Mouse (Mus musculus) liver, embryonic 14.5 days (tissue): ENCODE measurements around the gene Furin. TPM values are rescaled to one million over a fixed set of nuclear protein-coding genes. Genes with fewer than 3 reads are reported as not detected.

Source experiments
- ATAC-seq: fragments of 200-750 bp; cut with Nextera tagmentation; 2 replicates; pipeline ENCODE4 v1.8.0; 2017; ENCODE audit warnings: moderate number of reproducible peaks, mild to moderate bottlenecking, moderate library complexity; ENCODE audit not compliant: insufficient read depth
- DNase-seq, 3 experiments: peaks; one replicate each; pipeline ENCODE4 v3.0.0-alpha.2; 2012 to 2013; ENCODE audit warnings: low read depth in 3 of 3, low spot score in 3 of 3
- H3K27ac ChIP-seq: fragments of 300-500 bp; sonication (generic); 2 replicates; pipeline ENCODE4 v1.5.1; 2014; ENCODE audit warnings: moderate library complexity, mild to moderate bottlenecking, control low read depth, inconsistent platforms
- H3K27me3 ChIP-seq: fragments of 300-500 bp; sonication (generic); 2 replicates; pipeline ENCODE4 v1.6.1; 2014; ENCODE audit warnings: mild to moderate bottlenecking, low read length, moderate library complexity; ENCODE audit not compliant: control insufficient read depth, insufficient read depth
- H3K36me3 ChIP-seq: fragments of 300-500 bp; sonication (generic); replicated peaks from 2 replicates; pipeline ENCODE4 v1.6.1; 2014; ENCODE audit warnings: low read depth; ENCODE audit not compliant: control insufficient read depth, insufficient read depth
- H3K4me1 ChIP-seq, 2 experiments: fragments of 200-500 bp in 1 of 2; fragments of 300-500 bp in 1 of 2; sonication (generic) in 1 of 2; replicated peaks; 2 replicates each; pipeline ENCODE4 v1.6.1; 2012 to 2014; ENCODE audit warnings: antibody characterized with exemption in 1 of 2, inconsistent platforms in 1 of 2, low read length in 1 of 2; ENCODE audit not compliant: control insufficient read depth in 2 of 2, insufficient read depth in 2 of 2
- H3K4me2 ChIP-seq: fragments of 300-500 bp; sonication (generic); 2 replicates; pipeline ENCODE4 v1.6.1; 2014; ENCODE audit warnings: low read depth, mild to moderate bottlenecking, control low read depth, moderate library complexity
- H3K4me3 ChIP-seq, 2 experiments: fragments of 200-500 bp in 1 of 2; fragments of 300-500 bp in 1 of 2; sonication (generic) in 1 of 2; 2 replicates each; pipeline ENCODE4 v1.5.1; 2012 to 2014; ENCODE audit warnings: low read depth in 2 of 2, low read length in 2 of 2, mild to moderate bottlenecking in 2 of 2, control low read depth in 1 of 2, inconsistent platforms in 1 of 2, moderate library complexity in 1 of 2; ENCODE audit not compliant: insufficient read depth in 1 of 2
- H3K9ac ChIP-seq: fragments of 300-500 bp; sonication (generic); replicated peaks from 2 replicates; pipeline ENCODE4 v1.6.1; 2014; ENCODE audit warnings: mild to moderate bottlenecking, control low read depth, moderate library complexity
- H3K9me3 ChIP-seq: fragments of 300-500 bp; sonication (generic); 2 replicates; pipeline ENCODE4 v1.6.1; 2016; ENCODE audit warnings: low read length, mixed read lengths; ENCODE audit not compliant: control insufficient read depth
- CTCF ChIP-seq: IDR thresholded peaks from 2 replicates; pipeline ENCODE4 v1.5.1; 2016; ENCODE audit warnings: antibody characterized with exemption, low read depth, control low read depth
- EP300 ChIP-seq: IDR thresholded peaks from 2 replicates; pipeline ENCODE4 v1.6.1; 2016; ENCODE audit warnings: antibody characterized with exemption, low read depth
- WGBS: fragments of 180-500 bp; shearing (Covaris S2); extraction: QIAGEN DNeasy Blood & Tissue Kit; methylation state at CpG from one replicate; pipeline ENCODE4 v1.1.7; 2014; ENCODE audit not compliant: insufficient replicate concordance; 5-methylcytosine and 5-hydroxymethylcytosine counted together
- polyA plus RNA-seq, 2 experiments: library from polyadenylated mRNA; depleted of rRNA in 1 of 2; stranded (reverse) in 1 of 2; unstranded in 1 of 2; fragments of >200 nt; fragmentation: Nextera tagmentation in 1 of 2; extraction: Ambion mirVana in 1 of 2; gene quantifications; 2 replicates each; pipeline versions ENCODE4 v1.2.1 to v1.2.3; 2012 to 2014

Gene Furin
- polyA plus RNA-seq, 2 experiments, result 3.8 to 6.0 TPM

DNA sequence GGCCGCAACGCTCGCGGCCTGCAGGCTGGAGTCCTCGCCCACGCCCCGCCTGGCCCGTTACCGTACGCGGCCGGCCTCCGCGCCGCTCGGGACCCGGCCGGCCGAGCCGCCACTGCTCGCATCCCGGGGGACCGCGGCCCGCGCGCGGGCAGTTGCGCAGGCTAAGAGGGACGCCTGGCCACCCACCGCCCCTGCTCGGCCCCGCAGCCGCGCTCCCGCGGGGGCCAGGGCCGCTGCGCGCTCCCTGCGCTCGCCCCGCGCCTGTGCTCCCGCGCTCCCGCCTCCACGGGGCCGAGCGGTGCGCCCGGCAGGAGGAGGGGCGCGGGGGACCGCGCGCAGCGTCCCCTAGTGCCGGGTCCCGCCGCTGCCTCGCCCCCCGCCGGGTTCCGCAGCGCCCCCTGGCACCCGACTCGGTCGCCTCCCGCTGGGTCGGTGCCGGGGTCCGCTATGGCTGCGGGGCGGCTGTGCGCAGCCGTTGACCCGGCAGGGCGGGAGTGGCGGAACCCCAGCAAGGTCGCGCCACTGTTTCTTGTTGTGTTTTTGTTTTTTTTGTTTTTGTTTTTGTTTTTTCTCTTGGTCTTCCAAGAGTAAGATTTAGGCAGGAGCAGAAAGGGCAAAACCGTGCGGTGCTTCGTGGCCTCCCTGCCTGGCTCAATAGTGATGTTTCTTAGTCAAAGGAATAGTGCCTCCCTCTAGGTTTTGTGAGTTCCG lies 34.0 kb downstream of the Furin start, which contains the start of gene Man2a2:
Man2a2 (minus strand) TSS at position 335 of the 711 bp plus-strand sequence.
- peak within 1 kb of the TSS; percentile 71 for H3K4me2 ChIP-seq
- H3K4me3 ChIP-seq, result peak within 1 kb of the TSS; percentile 49 to 65
- H3K9me3 ChIP-seq, result no peaks in the 10 kb centered on the region
- H3K9ac ChIP-seq, result peak within 1 kb of the TSS; percentile 33; the same call in 1 of the 2 replicates
- peaks cover 23% of the 10 kb centered on the region for H3K27me3 ChIP-seq
- WGBS, result 1% methylated on average over 62 of the region's 86 CpGs
- TF ChIP-seq CTCF (peak; percentile 31), EP300 (no peak)
- peaks cover 0 to 10% of the 10 kb centered on the region in 2 experiments; a peak in 2 of 4 replicates for H3K4me1 ChIP-seq
- ATAC-seq, result peak; percentile 61
- H3K36me3 ChIP-seq, result no peaks in the 10 kb centered on the region
- peak in 1 of 3 experiments; percentile 24 for DNase-seq
- no peak within 1 kb of the TSS for H3K27ac ChIP-seq

GRCm38 (mm10) chr7:80370649-80371040 lies 34.6 kb downstream of the Furin start:
- peak in 1 of 3 experiments; percentile 17 for DNase-seq
- WGBS, result 0% methylated on average over 31 of the region's 31 CpGs
- no peak overlapping the region for H3K9ac ChIP-seq
- TF ChIP-seq CTCF, result no peak
- no peak for TF ChIP-seq EP300
- no peaks in the 10 kb centered on the region for H3K9me3 ChIP-seq
- no peaks in the 10 kb centered on the region for H3K36me3 ChIP-seq
- no peak overlapping the region for H3K27ac ChIP-seq
- peaks cover 0 to 10% of the 10 kb centered on the region in 2 experiments; a peak in 2 of 4 replicates for H3K4me1 ChIP-seq
- peaks cover 23% of the 10 kb centered on the region for H3K27me3 ChIP-seq
- peak; percentile 53 for ATAC-seq
- peak overlapping the region; percentile 49 to 65 for H3K4me3 ChIP-seq
- H3K4me2 ChIP-seq, result peak overlapping the region; percentile 71

DNA sequence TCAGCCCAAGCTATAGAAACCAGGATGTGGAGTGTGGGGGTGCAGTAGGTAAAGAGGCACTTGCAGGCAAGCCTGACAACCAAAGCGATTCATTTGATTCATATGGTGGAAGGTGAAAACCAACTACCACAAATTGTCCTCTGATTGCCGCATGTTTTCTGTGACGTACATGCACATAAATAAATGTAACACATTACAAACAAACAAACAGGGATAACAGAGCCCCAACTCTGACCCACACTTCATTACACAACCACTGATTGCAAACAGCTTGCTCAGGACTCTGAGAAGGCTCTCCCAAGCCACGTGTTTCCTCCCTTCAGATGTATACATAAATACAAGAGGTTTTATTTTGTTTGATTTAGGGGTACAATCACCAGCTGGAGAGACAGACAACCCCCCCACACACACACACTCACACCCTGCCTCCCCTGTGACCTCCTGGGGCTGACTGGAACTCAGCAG lies 35.2 kb downstream of the Furin start:
- DNase-seq, result no peak

GRCm38 (mm10) chr7:80369461-80369860 lies 35.8 kb downstream of the Furin start:
- Histone ChIP-seq H3K4me2 (peak overlapping the region; percentile 71), H3K36me3 (no peaks in the 10 kb centered on the region), H3K9me3 (no peaks in the 10 kb centered on the region), H3K4me1 (peaks cover 0 to 7% of the 10 kb centered on the region in 2 experiments; a peak in 1 of 4 replicates), H3K4me3 (no peak overlapping the region), H3K27ac (no peak overlapping the region), H3K9ac (no peak overlapping the region), H3K27me3 (peaks cover 23% of the 10 kb centered on the region)
- no peak for ATAC-seq
- no peak for DNase-seq
- TF ChIP-seq EP300, result no peak
- no peak for TF ChIP-seq CTCF
- WGBS, result 47% methylated on average over 5 of the region's 5 CpGs

More for the DNA sequence above, 35.2 kb downstream of the Furin start:
- H3K9me3 ChIP-seq, result no peaks in the 10 kb centered on the region
- peak overlapping the region; percentile 49 to 65; a peak in 3 of 4 replicates for H3K4me3 ChIP-seq
- TF ChIP-seq EP300, result no peak
- no peak for TF ChIP-seq CTCF
- no peak for ATAC-seq
- H3K27me3 ChIP-seq, result peaks cover 23% of the 10 kb centered on the region
- peak overlapping the region; percentile 71 for H3K4me2 ChIP-seq
- no peaks in the 10 kb centered on the region for H3K36me3 ChIP-seq
- H3K27ac ChIP-seq, result no peak overlapping the region
- WGBS, result 35% methylated on average over 4 of the region's 4 CpGs
- H3K9ac ChIP-seq, result no peak overlapping the region
- H3K4me1 ChIP-seq, result peaks cover 0 to 7% of the 10 kb centered on the region in 2 experiments; a peak in 1 of 4 replicates
